Mouse (Mus musculus) small intestine, adult 2 months (tissue): ENCODE measurements around the gene Cog6.

Experiments used
- CTCF ChIP-seq: fragments of 200-500 bp; IDR thresholded peaks from 2 replicates; pipeline ENCODE4 v1.5.1; 2012; ENCODE audit warnings: low read depth, mild to moderate bottlenecking, control low read depth, inconsistent platforms, low read length, moderate library complexity, mixed read lengths; ENCODE audit not compliant: insufficient replicate concordance, insufficient read length; ENCODE audit errors: extremely low read depth
- POLR2A ChIP-seq: fragments of 200-500 bp; IDR thresholded peaks from 2 replicates; pipeline ENCODE4 v1.6.1; 2012; ENCODE audit warnings: low read depth, mild to moderate bottlenecking, control low read depth, inconsistent platforms, low read length, moderate library complexity

DNA sequence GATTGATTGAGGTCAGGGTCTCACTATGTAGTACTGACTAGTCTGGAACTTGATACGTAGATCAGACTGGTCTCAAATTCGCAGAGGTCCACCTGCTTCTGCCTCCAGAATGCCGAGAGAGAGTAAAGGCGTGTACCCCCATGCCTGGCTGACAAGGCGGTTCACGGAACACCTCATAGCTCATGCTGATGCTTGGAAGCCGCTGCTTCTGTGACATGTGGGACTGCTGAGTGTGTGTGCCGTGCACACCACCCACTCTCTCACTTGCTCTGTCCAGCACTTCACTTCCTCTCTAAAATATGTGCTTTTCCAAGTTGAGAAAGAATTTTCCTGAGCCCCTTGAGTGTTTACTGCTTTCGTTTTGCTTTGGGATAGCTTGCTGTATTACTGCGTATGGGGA, 39.4 kb upstream of the Cog6 start:
- TF ChIP-seq CTCF: no peak
- TF ChIP-seq POLR2A: no peak
